Mouse (Mus musculus) lung, postnatal 0 days (tissue): Measurements from ENCODE around the gene Ehmt2. TPM values are rescaled to one million over a fixed set of nuclear protein-coding genes. Genes with fewer than 3 reads are reported as not detected.

Source experiments
- ATAC-seq: fragments of 200-750 bp; cut with Nextera tagmentation; 2 replicates; pipeline ENCODE4 v1.8.0; 2017; ENCODE audit warnings: moderate library complexity
- DNase-seq: peaks from one replicate; pipeline ENCODE4 v3.0.0-alpha.2; 2016; ENCODE audit warnings: low spot score
- H3K27ac ChIP-seq: fragments of 300-500 bp; sonication (generic); 2 replicates; pipeline ENCODE4 v1.5.1; 2014; ENCODE audit warnings: antibody characterized with exemption, mild to moderate bottlenecking, low read length, mixed read lengths
- H3K27me3 ChIP-seq: fragments of 300-500 bp; sonication (generic); replicated peaks from 2 replicates; pipeline ENCODE4 v1.6.1; 2014; ENCODE audit warnings: low read length, mixed read lengths; ENCODE audit not compliant: insufficient read depth
- H3K36me3 ChIP-seq: fragments of 300-500 bp; sonication (generic); 2 replicates; pipeline ENCODE4 v1.6.1; 2014; ENCODE audit warnings: low read length, mixed read lengths; ENCODE audit not compliant: insufficient read depth
- H3K4me1 ChIP-seq: fragments of 300-500 bp; sonication (generic); 2 replicates; pipeline ENCODE4 v1.6.1; 2014; ENCODE audit warnings: antibody characterized with exemption, low read depth, low read length, mixed read lengths; ENCODE audit not compliant: insufficient read depth
- H3K4me2 ChIP-seq: fragments of 300-500 bp; sonication (generic); replicated peaks from 2 replicates; pipeline ENCODE4 v1.6.1; 2014; ENCODE audit warnings: low read depth, mild to moderate bottlenecking, low read length, moderate library complexity, mixed read lengths
- H3K4me3 ChIP-seq: fragments of 300-500 bp; sonication (generic); 2 replicates; pipeline ENCODE4 v1.5.1; 2014; ENCODE audit warnings: low read depth, low read length
- H3K9ac ChIP-seq: fragments of 300-500 bp; sonication (generic); replicated peaks from 2 replicates; pipeline ENCODE4 v1.6.1; 2014; ENCODE audit warnings: low read depth, mild to moderate bottlenecking
- H3K9me3 ChIP-seq: fragments of 300-500 bp; sonication (generic); 2 replicates; pipeline ENCODE4 v1.6.1; 2016; ENCODE audit warnings: low read length, mixed read lengths
- CTCF ChIP-seq: IDR thresholded peaks from 2 replicates; pipeline ENCODE4 v1.5.1; 2016; ENCODE audit warnings: antibody characterized with exemption, mild to moderate bottlenecking
- EP300 ChIP-seq: IDR thresholded peaks from 2 replicates; pipeline ENCODE4 v1.6.1; 2016; ENCODE audit warnings: antibody characterized with exemption, mild to moderate bottlenecking, control low read depth
- WGBS: fragments of 180-500 bp; shearing (Covaris S2); extraction: QIAGEN DNeasy Blood & Tissue Kit; methylation state at CpG from one replicate; pipeline ENCODE4 v1.1.7; 2014; 5-methylcytosine and 5-hydroxymethylcytosine counted together
- polyA plus RNA-seq: library from polyadenylated mRNA; unstranded; fragments of >200 nt; fragmentation: Nextera tagmentation; extraction: Ambion mirVana; gene quantifications from 2 replicates; pipeline ENCODE4 v1.2.1, GENCODE M21; 2015

Gene Ehmt2
- polyA plus RNA-seq, 1 experiment from 2014 or later, result 28.7 TPM

GRCm38 (mm10) chr17:34931735-34932098 lies 33.4 kb downstream of the Ehmt2 start:
- H3K27ac ChIP-seq, result peak overlapping the region; percentile 40; the same call in 1 of the 2 replicates
- peak overlapping the region; percentile 91 for H3K4me2 ChIP-seq
- 0 out of 2 replicates have a peak, but pooled peaks cover 2% of the 10 kb centered on the region for H3K36me3 ChIP-seq
- peaks cover 7% of the 10 kb centered on the region; the same call in 1 of the 2 replicates for H3K4me1 ChIP-seq
- H3K27me3 ChIP-seq, result no peaks in the 10 kb centered on the region
- H3K9me3 ChIP-seq, result no peaks in the 10 kb centered on the region
- DNase-seq (no peak), ATAC-seq (no peak)
- TF ChIP-seq CTCF, result no peak
- no peak for TF ChIP-seq EP300
- H3K4me3 ChIP-seq, result peak overlapping the region; percentile 60
- peak overlapping the region; percentile 55 for H3K9ac ChIP-seq
- 12% methylated on average over 14 of the region's 14 CpGs for WGBS

- Histone ChIP-seq H3K9ac (no peak overlapping the region), H3K27me3 (no peaks in the 10 kb centered on the region), H3K4me2 (no peak overlapping the region), H3K27ac (no peak overlapping the region), H3K4me1 (peaks cover 7% of the 10 kb centered on the region; the same call in 1 of the 2 replicates), H3K9me3 (no peaks in the 10 kb centered on the region), H3K36me3 (0 out of 2 replicates have a peak, but pooled peaks cover 2% of the 10 kb centered on the region), H3K4me3 (no peak overlapping the region; the same call in 1 of the 2 replicates)
- ATAC-seq (no peak), DNase-seq (no peak)
- no peak for TF ChIP-seq CTCF
- 61% methylated on average over 8 of the region's 8 CpGs for WGBS
Measured at GRCm38 (mm10) chr17:34932287-34932686, 34.0 kb downstream of the Ehmt2 start.

DNA sequence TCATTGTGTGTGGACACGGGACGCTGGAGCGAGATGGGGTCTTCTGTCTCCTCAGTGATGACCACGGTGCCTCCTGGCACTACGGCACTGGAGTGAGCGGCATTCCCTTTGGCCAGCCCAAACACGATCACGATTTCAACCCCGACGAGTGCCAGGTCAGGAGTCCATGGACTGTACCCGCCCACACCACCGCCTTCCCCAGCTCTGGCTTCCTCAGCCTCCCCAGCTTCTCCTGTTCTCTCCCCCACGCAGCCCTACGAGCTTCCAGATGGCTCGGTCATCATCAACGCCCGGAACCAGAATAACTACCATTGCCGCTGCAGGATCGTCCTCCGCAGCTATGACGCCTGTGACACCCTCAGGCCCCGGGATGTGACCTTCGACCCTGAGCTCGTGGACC lies 35.8 kb downstream of the Ehmt2 start:
- Histone ChIP-seq H3K4me1 (peaks cover 7% of the 10 kb centered on the region; the same call in 1 of the 2 replicates), H3K9ac (no peak overlapping the region), H3K4me3 (no peak overlapping the region), H3K9me3 (no peaks in the 10 kb centered on the region), H3K36me3 (0 out of 2 replicates have a peak, but pooled peaks cover 2% of the 10 kb centered on the region), H3K4me2 (no peak overlapping the region), H3K27me3 (no peaks in the 10 kb centered on the region), H3K27ac (no peak overlapping the region)
- TF ChIP-seq EP300 (no peak), CTCF (no peak)
- 75% methylated on average over 24 of the region's 24 CpGs for WGBS
- DNase-seq, result no peak
- no peak for ATAC-seq

GRCm38 (mm10) chr17:34934830-34935229 lies 36.6 kb downstream of the Ehmt2 start:
- Histone ChIP-seq H3K36me3 (0 out of 2 replicates have a peak, but pooled peaks cover 2% of the 10 kb centered on the region), H3K9me3 (no peaks in the 10 kb centered on the region), H3K27ac (no peak overlapping the region), H3K27me3 (no peaks in the 10 kb centered on the region), H3K4me3 (no peak overlapping the region), H3K9ac (no peak overlapping the region), H3K4me1 (peaks cover 7% of the 10 kb centered on the region; the same call in 1 of the 2 replicates), H3K4me2 (no peak overlapping the region)
- peak; percentile 59 for DNase-seq
- TF ChIP-seq EP300 (peak; percentile 35; the same call in 1 of the 2 replicates), CTCF (no peak)
- 39% methylated on average over 8 of the region's 8 CpGs for WGBS
- ATAC-seq, result no peak

DNA sequence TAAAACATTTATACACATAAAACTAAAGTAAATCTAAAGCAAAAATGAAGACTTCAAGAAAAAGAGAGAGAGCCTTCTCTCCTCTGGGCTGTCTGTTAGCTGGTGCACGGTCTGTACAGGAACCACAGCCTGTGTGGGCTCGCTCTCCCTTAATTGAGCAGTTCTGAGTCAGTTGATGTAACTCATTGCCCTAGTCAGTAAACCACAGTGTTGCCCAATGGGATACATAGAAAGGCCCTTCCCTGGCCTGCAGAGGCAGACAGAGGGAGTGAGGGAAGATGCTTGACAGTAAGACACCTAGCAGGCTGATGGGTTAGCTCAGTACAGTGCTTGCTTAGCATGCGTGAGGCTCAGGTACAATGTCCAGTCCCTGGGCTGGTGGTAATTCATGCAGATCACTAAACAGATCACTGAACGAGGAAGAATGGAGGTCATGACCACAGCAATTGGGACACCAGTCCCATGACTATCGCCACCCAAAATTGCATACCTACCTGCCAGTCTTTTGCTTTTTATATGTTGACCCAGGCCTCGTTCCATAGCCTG lies 39.8 kb downstream of the Ehmt2 start:
- Histone ChIP-seq H3K4me3 (no peak overlapping the region), H3K9me3 (no peaks in the 10 kb centered on the region), H3K27me3 (no peaks in the 10 kb centered on the region), H3K36me3 (0 out of 2 replicates have a peak, but pooled peaks cover 2% of the 10 kb centered on the region), H3K9ac (no peak overlapping the region), H3K4me2 (no peak overlapping the region), H3K4me1 (no peaks in the 10 kb centered on the region), H3K27ac (no peak overlapping the region; the same call in 1 of the 2 replicates)
- no peak for TF ChIP-seq CTCF
- TF ChIP-seq EP300, result no peak
- ATAC-seq (no peak), DNase-seq (no peak)
- 81% methylated on average over 6 of the region's 6 CpGs for WGBS

DNA sequence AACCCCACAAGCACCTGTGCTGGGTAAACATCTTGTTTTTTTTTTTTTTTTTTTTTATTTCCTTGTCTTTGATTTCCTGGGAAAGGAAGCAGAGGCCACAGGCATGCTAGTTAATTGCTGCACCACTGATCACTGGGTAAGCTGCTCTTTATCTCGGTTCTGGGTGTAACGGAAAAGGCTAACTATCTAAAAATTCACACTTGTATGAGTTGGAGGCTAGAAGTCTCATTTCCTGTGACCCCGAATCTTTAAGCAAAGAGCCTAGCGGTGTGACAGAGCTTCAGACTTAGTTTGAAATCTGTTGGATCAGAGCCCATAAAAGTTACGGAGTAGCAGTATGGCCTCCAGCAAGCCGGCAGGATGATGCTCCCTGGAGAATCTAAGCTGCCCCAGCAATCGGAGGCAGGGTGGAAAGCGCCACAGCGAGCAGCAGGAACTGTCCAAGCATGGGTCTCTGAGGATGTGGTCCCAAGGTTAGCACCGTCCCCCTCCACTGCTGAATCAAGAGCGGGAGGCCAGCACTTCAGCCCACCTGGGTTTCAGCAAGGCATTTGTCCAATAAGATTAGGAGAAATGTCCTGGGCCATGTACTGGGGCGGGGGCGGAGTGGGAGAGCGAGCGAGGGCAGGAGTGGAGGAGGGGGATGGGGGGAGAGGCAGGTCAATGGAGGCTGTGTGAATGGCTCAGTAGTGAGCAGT lies 43.2 kb downstream of the Ehmt2 start:
- H3K4me3 ChIP-seq, result no peak overlapping the region
- DNase-seq (peak; percentile 14), ATAC-seq (no peak)
- peak overlapping the region; percentile 36 for H3K4me2 ChIP-seq
- H3K27me3 ChIP-seq, result no peaks in the 10 kb centered on the region
- H3K27ac ChIP-seq, result peak overlapping the region; percentile 43; the same call in 1 of the 2 replicates
- no peaks in the 10 kb centered on the region for H3K9me3 ChIP-seq
- no peaks in the 10 kb centered on the region for H3K4me1 ChIP-seq
- no peaks in the 10 kb centered on the region for H3K36me3 ChIP-seq
- TF ChIP-seq EP300, result no peak
- TF ChIP-seq CTCF, result no peak
- 8% methylated on average over 15 of the region's 15 CpGs for WGBS
- H3K9ac ChIP-seq, result no peak overlapping the region; the same call in 1 of the 2 replicates
